Mouse (Mus musculus) brain, embryonic 14.5 days (tissue): ENCODE results near the gene Gm38392.
"Not testable (repeated sequence)": the region's sequence is repeated elsewhere in the genome, so short reads cannot be mapped to it uniquely, and the experiment has no call there.

Source experiments
- CTCF ChIP-seq: fragments of 200-500 bp; IDR thresholded peaks from 2 replicates; pipeline ENCODE4 v1.5.1; 2012; ENCODE audit warnings: inconsistent platforms, mild to moderate bottlenecking, moderate library complexity, borderline replicate concordance; ENCODE audit not compliant: insufficient read depth, insufficient read length; ENCODE audit errors: extremely low read depth
- POLR2A ChIP-seq: fragments of 200-500 bp; IDR thresholded peaks from 2 replicates; pipeline ENCODE4 v1.6.1; 2012; ENCODE audit warnings: mild to moderate bottlenecking, inconsistent platforms, borderline replicate concordance; ENCODE audit not compliant: poor library complexity, insufficient read depth, insufficient read length, severe bottlenecking; ENCODE audit errors: extremely low read depth

DNA sequence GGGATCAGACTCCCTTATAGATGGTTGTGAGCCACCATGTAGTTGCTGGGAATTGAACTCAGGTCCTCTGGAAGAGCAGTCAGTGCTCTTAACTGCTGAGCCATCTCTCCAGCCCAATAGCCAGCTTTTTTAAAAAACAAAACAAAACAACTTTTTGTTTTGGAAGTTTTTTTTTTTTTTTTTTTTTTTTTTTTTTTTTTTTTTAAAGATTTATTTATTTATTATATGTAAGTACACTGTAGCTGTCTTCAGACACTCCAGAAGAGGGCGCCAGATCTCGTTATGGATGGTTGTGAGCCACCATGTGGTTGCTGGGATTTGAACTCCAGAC, 1.5 kb downstream of the Gm38392 start:
- not testable (repeated sequence) for TF ChIP-seq POLR2A, CTCF
